11 mouse cellular contexts compared by ENCODE assay signal in the genomic region with DNA sequence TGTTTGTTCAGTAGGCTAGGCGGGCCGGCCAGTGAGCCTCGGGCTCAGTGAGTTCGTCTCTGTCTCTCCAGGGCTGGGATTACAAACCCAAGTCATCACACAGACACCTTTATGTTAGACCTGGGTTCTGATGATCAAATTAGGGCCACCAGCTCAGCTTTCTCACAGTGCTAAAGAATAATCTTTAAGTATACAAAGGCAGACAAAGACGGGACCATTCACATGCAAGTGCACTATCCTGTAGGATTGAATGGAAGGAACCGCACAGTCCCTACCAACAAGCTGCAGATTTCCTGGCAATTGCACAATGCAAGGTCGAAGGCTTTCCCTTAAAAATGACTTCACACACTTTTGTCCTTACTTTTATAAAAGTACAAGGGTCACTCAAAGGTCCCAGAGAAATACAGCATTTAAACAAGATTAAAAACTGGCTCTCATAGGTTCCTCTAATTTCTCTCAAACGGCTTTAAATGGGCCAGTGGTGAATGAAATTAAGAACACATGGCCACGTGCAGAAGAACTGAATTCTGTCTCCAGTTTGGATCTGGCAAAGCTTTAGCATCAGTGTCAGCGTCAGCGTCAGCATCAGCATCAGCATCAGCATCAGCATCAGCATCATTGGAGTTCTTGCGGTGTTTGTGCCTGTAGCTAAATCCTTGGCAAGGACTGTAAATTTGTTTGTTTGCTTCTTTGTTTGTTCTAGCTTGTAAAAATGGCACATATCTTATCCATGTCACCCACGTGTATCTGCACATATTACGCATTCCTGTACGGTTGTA.
DNase-seq lines count a peak whose midpoint lies in the region; ATAC-seq and TF ChIP-seq lines count a peak whose summit lies in the region.
"Had no signal": no experiment of that assay in that cellular context is flagged by ENCODE, and none has a peak within 500 bp of the region (broad histone marks: within the 10 kb centered on the region; RNA-seq: fewer than 3 reads in every experiment).

No protein-coding gene starts in this region.

- peak overlapping the region; percentile 34 for H3K27ac ChIP-seq in cerebellum, adult 2 months (ENCODE audit: insufficient read depth, low read length)
- H3K27ac ChIP-seq in lung, embryonic 14.5 days (ENCODE audit: low read depth): no peak overlapping the region
- peak overlapping the region; percentile 82 for H3K27ac ChIP-seq in hindbrain, embryonic 15.5 days (replicated peaks)
- no peak overlapping the region for H3K27ac ChIP-seq in neural tube, embryonic 12.5 days
- H3K27ac ChIP-seq: liver, embryonic 15.5 days had no signal

- peaks cover 19% of the 10 kb centered on the region for H3K4me1 ChIP-seq in cerebellum, adult 2 months (ENCODE audit: control insufficient read depth, insufficient read depth, low read length)
- H3K4me1 ChIP-seq in lung, embryonic 14.5 days (ENCODE audit: insufficient read depth): no peaks in the 10 kb centered on the region
- peaks cover 24% of the 10 kb centered on the region for H3K4me1 ChIP-seq in hindbrain, embryonic 15.5 days (replicated peaks)
- H3K4me1 ChIP-seq in neural tube, embryonic 12.5 days: peaks cover 7% of the 10 kb centered on the region
- H3K4me1 ChIP-seq: liver, embryonic 15.5 days had no signal

- H3K4me3 ChIP-seq in cerebellum, adult 2 months (replicated peaks; ENCODE audit: insufficient read depth, low read depth, low read length): no peak overlapping the region
- H3K4me3 ChIP-seq in lung, embryonic 14.5 days (ENCODE audit: low read depth, low read length): peak overlapping the region; percentile 20
- 0 out of 2 replicates have a peak overlapping the region, but pooled peaks have one; percentile 11 for H3K4me3 ChIP-seq in hindbrain, embryonic 15.5 days
- H3K4me3 ChIP-seq in neural tube, embryonic 12.5 days: peak overlapping the region; percentile 9
- H3K4me3 ChIP-seq: liver, embryonic 15.5 days had no signal

- ATAC-seq in cerebellum, adult (ENCODE audit: insufficient number of reproducible peaks, low FRiP score, low TSS enrichment): no peak
- ATAC-seq in lung, embryonic 14.5 days (ENCODE audit: insufficient read depth): no peak
- no peak; the same call in 1 of the 2 replicates for ATAC-seq in hindbrain, embryonic 15.5 days (ENCODE audit: low FRiP score, low read depth)
- ATAC-seq in neural tube, embryonic 12.5 days (ENCODE audit: low FRiP score, low read depth): peak; percentile 7; the same call in 1 of the 2 replicates

- no peak for TF ChIP-seq POLR2A in cerebellum, adult 2 months (IDR thresholded peaks at IDR 0.05; ENCODE audit: borderline replicate concordance, insufficient read depth, low read length)

- TF ChIP-seq CTCF in cerebellum, adult 2 months (IDR thresholded peaks at IDR 0.05; ENCODE audit: borderline replicate concordance, insufficient read depth, low read depth, low read length): no peak
- no peak for TF ChIP-seq CTCF in lung, embryonic 14.5 days (IDR thresholded peaks at IDR 0.05; ENCODE audit: low read depth)

- no peaks in the 10 kb centered on the region for H3K9me3 ChIP-seq in lung, embryonic 14.5 days (ENCODE audit: low read depth, low read length)
- H3K9me3 ChIP-seq in hindbrain, embryonic 15.5 days: no peaks in the 10 kb centered on the region
- no peaks in the 10 kb centered on the region for H3K9me3 ChIP-seq in neural tube, embryonic 12.5 days
- H3K9me3 ChIP-seq: liver, embryonic 15.5 days had no signal

- 39% methylated on average over 15 of the region's 15 CpGs for WGBS in cerebellum, adult 2 months
- WGBS in lung, embryonic 14.5 days: 28% methylated on average over 15 of the region's 15 CpGs
- 25% methylated on average over 15 of the region's 15 CpGs for WGBS in hindbrain, embryonic 15.5 days
- WGBS in neural tube, embryonic 12.5 days: 27% methylated on average over 15 of the region's 15 CpGs

- no peaks in the 10 kb centered on the region for H3K27me3 ChIP-seq in cerebellum, adult 2 months (ENCODE audit: control insufficient read depth, insufficient read depth, low read length)
- H3K27me3 ChIP-seq in lung, embryonic 14.5 days (ENCODE audit: insufficient read depth, low read length): peaks cover 31% of the 10 kb centered on the region
- no peaks in the 10 kb centered on the region for H3K27me3 ChIP-seq in hindbrain, embryonic 15.5 days
- 0 out of 2 replicates have a peak, but pooled peaks cover 4% of the 10 kb centered on the region for H3K27me3 ChIP-seq in neural tube, embryonic 12.5 days (replicated peaks)

- H3K36me3 ChIP-seq in lung, embryonic 14.5 days (ENCODE audit: insufficient read depth): no peaks in the 10 kb centered on the region
- H3K36me3 ChIP-seq in hindbrain, embryonic 15.5 days: 0 out of 2 replicates have a peak, but pooled peaks cover 6% of the 10 kb centered on the region
- H3K36me3 ChIP-seq in neural tube, embryonic 12.5 days: no peaks in the 10 kb centered on the region
- H3K36me3 ChIP-seq: liver, embryonic 15.5 days had no signal

- peak overlapping the region; percentile 64 for H3K4me2 ChIP-seq in lung, embryonic 14.5 days
- peak overlapping the region; percentile 52 for H3K4me2 ChIP-seq in hindbrain, embryonic 15.5 days
- H3K4me2 ChIP-seq in neural tube, embryonic 12.5 days (replicated peaks): peak overlapping the region; percentile 54
- H3K4me2 ChIP-seq: liver, embryonic 15.5 days had no signal

- H3K9ac ChIP-seq in lung, embryonic 14.5 days: no peak overlapping the region; the same call in 1 of the 2 replicates
- H3K9ac ChIP-seq in hindbrain, embryonic 15.5 days: no peak overlapping the region
- H3K9ac ChIP-seq in neural tube, embryonic 12.5 days: peak overlapping the region; percentile 33; the same call in 1 of the 2 replicates
- H3K9ac ChIP-seq: liver, embryonic 15.5 days had no signal

- peak in 1 of 2 experiments; percentile 30 for DNase-seq in cerebellum, adult 2 months
- no peak for DNase-seq in lung, embryonic 14.5 days
- DNase-seq in lung, postnatal 36 days: no peak
- DNase-seq in adrenal gland, adult (ENCODE audit: inconsistent age in 2 of 2, low spot score in 1 of 2): no peak
- no peak for DNase-seq in spleen, postnatal 14 days (ENCODE audit: low spot score in 2 of 2)
- DNase-seq: kidney, adult 11 months; thymus, postnatal 4 days had no signal

Comparison
In these comparisons a context has a peak if more than half of its experiments do, and no peak if none do; other contexts are left out.
1. H3K27ac ChIP-seq: peak in cerebellum, adult 2 months (single experiment) and hindbrain, embryonic 15.5 days (single experiment); none in lung, embryonic 14.5 days (single experiment) and neural tube, embryonic 12.5 days (single experiment).
2. Peak in every context shown above with its lines, with median percentiles within 50 percentile points of each other: H3K4me2 ChIP-seq.